In the genomic region with DNA sequence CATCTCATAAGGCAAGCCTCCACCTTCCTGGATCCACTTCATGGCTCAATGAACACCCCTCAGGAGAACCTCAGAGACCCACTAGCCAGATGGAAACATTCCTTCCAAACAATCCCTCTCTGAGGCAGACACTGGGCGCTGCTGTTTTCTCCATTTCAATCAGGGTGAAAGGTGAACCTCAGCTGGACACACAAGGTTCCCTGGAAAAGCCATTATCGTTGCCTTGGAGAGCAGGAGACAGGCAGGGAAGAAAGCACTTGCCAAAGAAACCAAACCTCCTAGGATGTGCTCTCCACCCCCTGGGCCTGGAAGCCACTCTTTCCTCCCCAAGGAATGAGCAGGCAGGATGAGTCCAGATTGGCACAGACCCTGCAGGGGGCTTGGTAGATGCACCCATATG, we compare ENCODE assay signal across 20 mouse cellular contexts. TPM values are rescaled to one million over a fixed set of nuclear protein-coding genes. Genes with fewer than 3 reads are reported as not detected.
DNase-seq lines count a peak whose midpoint lies in the region; ATAC-seq lines count a peak whose summit lies in the region.
"Had no signal": no experiment of that assay in that cellular context is flagged by ENCODE, and none has a peak within 500 bp of the region (broad histone marks: within the 10 kb centered on the region; RNA-seq: fewer than 3 reads in every experiment).

No protein-coding gene starts in this region.

- H3K36me3 ChIP-seq in kidney, embryonic 15.5 days, result peaks cover 6% of the 10 kb centered on the region; the same call in 1 of the 2 replicates
- no peaks in the 10 kb centered on the region for H3K36me3 ChIP-seq in limb, embryonic 10.5 days

- no peaks in the 10 kb centered on the region for H3K27me3 ChIP-seq in kidney, embryonic 15.5 days
- H3K27me3 ChIP-seq in limb, embryonic 10.5 days (ENCODE audit: low read depth, poor library complexity, severe bottlenecking), result no peaks in the 10 kb centered on the region
- H3K27me3 ChIP-seq: forebrain, embryonic 13.5 days; megakaryocyte, embryonic 14.5 days had no signal

- 19% methylated on average over 2 of the region's 2 CpGs for WGBS in kidney, embryonic 15.5 days
- WGBS in limb, embryonic 10.5 days, result 47% methylated on average over 2 of the region's 2 CpGs

- peak; percentile 41 for ATAC-seq in kidney, embryonic 15.5 days (replicated peaks; ENCODE audit: low FRiP score)
- ATAC-seq in erythroblast, adult 5-6 weeks (replicated peaks; ENCODE audit: low FRiP score, poor library complexity, severe bottlenecking), result no peak
- ATAC-seq: forebrain, embryonic 13.5 days had no signal

- no peak for DNase-seq in kidney, adult 9 months
- peak; percentile 59 for DNase-seq in embryo, embryonic 10.5 days (ENCODE audit: low spot score)
- DNase-seq in heart, adult 9 months (ENCODE audit: low spot score in 2 of 2), result peak; percentile 79 to 87
- DNase-seq in limb, embryonic 10.5 days (ENCODE audit: low spot score), result no peak
- no peak for DNase-seq in thymus, postnatal 14 days
- DNase-seq: adrenal gland, adult 2 months; cerebellum, adult 18-20 months; kidney, postnatal 4 days; left cerebral cortex, postnatal 4 days; lung, postnatal 10 days had no signal

- no peaks in the 10 kb centered on the region for H3K9me3 ChIP-seq in kidney, embryonic 15.5 days (replicated peaks)
- no peaks in the 10 kb centered on the region for H3K9me3 ChIP-seq in limb, embryonic 10.5 days (replicated peaks)
- H3K9me3 ChIP-seq: forebrain, embryonic 13.5 days; G1E; megakaryocyte, embryonic 14.5 days had no signal

- H3K9ac ChIP-seq in kidney, embryonic 15.5 days, result no peak overlapping the region
- H3K9ac ChIP-seq: forebrain, embryonic 13.5 days; liver, embryonic 14.5 days had no signal

- peaks cover 46% of the 10 kb centered on the region for H3K4me1 ChIP-seq in kidney, embryonic 15.5 days
- peaks cover 33% of the 10 kb centered on the region for H3K4me1 ChIP-seq in limb, embryonic 10.5 days
- H3K4me1 ChIP-seq: forebrain, embryonic 13.5 days had no signal

- H3K4me3 ChIP-seq in kidney, embryonic 15.5 days (replicated peaks), result no peak overlapping the region
- H3K4me3 ChIP-seq in limb, embryonic 10.5 days, result no peak overlapping the region
- H3K4me3 ChIP-seq: forebrain, embryonic 13.5 days had no signal

- peak overlapping the region; percentile 37 for H3K27ac ChIP-seq in kidney, embryonic 15.5 days
- peak overlapping the region; percentile 46; the same call in 1 of the 2 replicates for H3K27ac ChIP-seq in limb, embryonic 10.5 days
- H3K27ac ChIP-seq: forebrain, embryonic 13.5 days; liver, embryonic 14.5 days; stomach, postnatal 0 days had no signal

- no peak overlapping the region for H3K4me2 ChIP-seq in kidney, embryonic 15.5 days
- H3K4me2 ChIP-seq: forebrain, embryonic 13.5 days had no signal

RNA-seq across cellular contexts. Expression of a gene that starts 30.6 kb away (rescaled TPM):
- polyA plus RNA-seq in kidney, embryonic 15.5 days (2015; fragmentation: Nextera tagmentation; extraction: Ambion mirVana), result not detected in 2 replicates
- not detected in 2 replicates for polyA plus RNA-seq in limb, embryonic 10.5 days (2016; fragmentation: Nextera tagmentation; extraction: Ambion mirVana)
- not detected in 2 replicates for total RNA-seq in erythroblast, adult 5-6 weeks (2015; ENCODE audit: low replicate concordance)
- total RNA-seq in erythroblast, adult 5-6 weeks (2017; ENCODE audit: low replicate concordance), result not detected in 2 replicates
- total RNA-seq: adrenal gland, adult 2 months; common myeloid progenitor, adult 5-6 weeks; G1E; left cerebral cortex, postnatal 4 days had no signal
- polyA plus RNA-seq: adrenal gland, adult 2 months; forebrain, embryonic 13.5 days; G1E; hindbrain, embryonic 11.5 days; intestine, embryonic 14.5 days; liver, embryonic 14.5 days; stomach, postnatal 0 days had no signal

RNA-seq across cellular contexts. Expression of a gene that starts 35.5 kb away (rescaled TPM):
- 20.5 and 22.3 TPM in 2 replicates for polyA plus RNA-seq in kidney, embryonic 15.5 days (2015; fragmentation: Nextera tagmentation; extraction: Ambion mirVana)
- polyA plus RNA-seq in limb, embryonic 10.5 days (2016; fragmentation: Nextera tagmentation; extraction: Ambion mirVana), result 6.5 and 6.6 TPM in 2 replicates
- 7.9 and 9.8 TPM in 2 replicates for total RNA-seq in erythroblast, adult 5-6 weeks (2015; ENCODE audit: low replicate concordance)
- total RNA-seq in erythroblast, adult 5-6 weeks (2017; ENCODE audit: low replicate concordance), result 18.4 and 20.8 TPM in 2 replicates

Comparison
In these comparisons a context has a peak if more than half of its experiments do, and no peak if none do; other contexts are left out.
1. DNase-seq: peak in embryo, embryonic 10.5 days (single experiment) and heart, adult 9 months (2 of 2); none in kidney, adult 9 months (single experiment), limb, embryonic 10.5 days (single experiment) and thymus, postnatal 14 days (single experiment).